Mouse (Mus musculus) limb, embryonic 14.5 days (tissue): Measurements from ENCODE around the gene Lrrc17. TPM values are rescaled to one million over a fixed set of nuclear protein-coding genes. Genes with fewer than 3 reads are reported as not detected.
"Not testable (repeated sequence)": the region's sequence is repeated elsewhere in the genome, so short reads cannot be mapped to it uniquely, and the experiment has no call there.

Experiments used
- ATAC-seq: fragments of 200-750 bp; cut with Nextera tagmentation; 2 replicates; pipeline ENCODE4 v1.8.0; 2017; ENCODE audit warnings: low read depth, moderate number of reproducible peaks, moderate TSS enrichment; ENCODE audit not compliant: low FRiP score
- DNase-seq: peaks from one replicate; pipeline ENCODE4 v3.0.0-alpha.2; 2015; ENCODE audit warnings: low spot score
- H3K27ac ChIP-seq: fragments of 300-500 bp; sonication (generic); replicated peaks from 2 replicates; pipeline ENCODE4 v1.5.1; 2014; ENCODE audit warnings: low read depth, mild to moderate bottlenecking, low read length, moderate library complexity, mixed read lengths
- H3K27me3 ChIP-seq: fragments of 300-500 bp; sonication (generic); 2 replicates; pipeline ENCODE4 v1.6.1; 2014; ENCODE audit warnings: low read length, mixed read lengths; ENCODE audit not compliant: control insufficient read depth, insufficient read depth
- H3K36me3 ChIP-seq: fragments of 300-500 bp; sonication (generic); 2 replicates; pipeline ENCODE4 v1.6.1; 2014; ENCODE audit warnings: mild to moderate bottlenecking, low read length, moderate library complexity, mixed read lengths; ENCODE audit not compliant: control insufficient read depth, insufficient read depth
- H3K4me1 ChIP-seq: fragments of 300-500 bp; sonication (generic); 2 replicates; pipeline ENCODE4 v1.6.1; 2014; ENCODE audit warnings: antibody characterized with exemption, low read length, mixed read lengths; ENCODE audit not compliant: control insufficient read depth, insufficient read depth
- H3K4me2 ChIP-seq: fragments of 300-500 bp; sonication (generic); replicated peaks from 2 replicates; pipeline ENCODE4 v1.6.1; 2014; ENCODE audit warnings: low read depth, mild to moderate bottlenecking, low read length, moderate library complexity; ENCODE audit not compliant: severe bottlenecking
- H3K4me3 ChIP-seq: fragments of 300-500 bp; sonication (generic); replicated peaks from 2 replicates; pipeline ENCODE4 v1.5.1; 2014; ENCODE audit warnings: low read length
- H3K9ac ChIP-seq: fragments of 300-500 bp; sonication (generic); 2 replicates; pipeline ENCODE4 v1.6.1; 2014; ENCODE audit warnings: mild to moderate bottlenecking, low read depth, low read length, moderate library complexity; ENCODE audit not compliant: severe bottlenecking
- H3K9me3 ChIP-seq: fragments of 300-500 bp; sonication (generic); 2 replicates; pipeline ENCODE4 v1.6.1; 2016; ENCODE audit warnings: low read length; ENCODE audit not compliant: control insufficient read depth
- POLR2A ChIP-seq: fragments of 200-500 bp; IDR thresholded peaks from 2 replicates; pipeline ENCODE4 v1.8.0; 2012; ENCODE audit warnings: inconsistent platforms, mild to moderate bottlenecking, moderate library complexity, borderline replicate concordance; ENCODE audit not compliant: insufficient read depth, insufficient read length; ENCODE audit errors: extremely low read depth
- WGBS: fragments of 180-500 bp; shearing (Covaris S2); extraction: QIAGEN DNeasy Blood & Tissue Kit; methylation state at CpG from one replicate; pipeline ENCODE4 v1.1.7; 2014; 5-methylcytosine and 5-hydroxymethylcytosine counted together
- polyA plus RNA-seq, 2 experiments: library from polyadenylated mRNA; depleted of rRNA in 1 of 2; stranded (reverse) in 1 of 2; unstranded in 1 of 2; fragments of >200 nt; fragmentation: Nextera tagmentation in 1 of 2; extraction: Ambion mirVana in 1 of 2; gene quantifications; 2 replicates each; pipeline versions ENCODE4 v1.2.1 to v1.2.3; 2012 to 2014

The Lrrc17 gene
- polyA plus RNA-seq, 2 experiments, result 102 to 116 TPM

- peak; percentile 37 for DNase-seq
- Histone ChIP-seq H3K27ac (no peak overlapping the region), H3K36me3 (no peaks in the 10 kb centered on the region), H3K4me2 (no peak overlapping the region), H3K27me3 (no peaks in the 10 kb centered on the region), H3K9ac (no peak overlapping the region), H3K4me3 (no peak overlapping the region), H3K4me1 (0 out of 2 replicates have a peak, but pooled peaks cover 7% of the 10 kb centered on the region), H3K9me3 (no peaks in the 10 kb centered on the region)
- no peak for ATAC-seq
- 53% methylated on average over 6 of the region's 6 CpGs for WGBS
- no peak for TF ChIP-seq POLR2A
Observed at GRCm38 (mm10) chr5:21586763-21587162, 43.4 kb downstream of the Lrrc17 start.

- Histone ChIP-seq H3K4me3 (no peak overlapping the region), H3K9ac (no peak overlapping the region), H3K9me3 (no peaks in the 10 kb centered on the region), H3K4me1 (peaks cover 15% of the 10 kb centered on the region), H3K27me3 (no peaks in the 10 kb centered on the region), H3K4me2 (no peak overlapping the region), H3K36me3 (no peaks in the 10 kb centered on the region), H3K27ac (no peak overlapping the region)
- ATAC-seq (no peak), DNase-seq (no peak)
- TF ChIP-seq POLR2A, result no peak
- 77% methylated on average over 7 of the region's 7 CpGs for whole genome bisulfite sequencing
Observed at GRCm38 (mm10) chr5:21587683-21588082, 44.3 kb downstream of the Lrrc17 start.

DNA sequence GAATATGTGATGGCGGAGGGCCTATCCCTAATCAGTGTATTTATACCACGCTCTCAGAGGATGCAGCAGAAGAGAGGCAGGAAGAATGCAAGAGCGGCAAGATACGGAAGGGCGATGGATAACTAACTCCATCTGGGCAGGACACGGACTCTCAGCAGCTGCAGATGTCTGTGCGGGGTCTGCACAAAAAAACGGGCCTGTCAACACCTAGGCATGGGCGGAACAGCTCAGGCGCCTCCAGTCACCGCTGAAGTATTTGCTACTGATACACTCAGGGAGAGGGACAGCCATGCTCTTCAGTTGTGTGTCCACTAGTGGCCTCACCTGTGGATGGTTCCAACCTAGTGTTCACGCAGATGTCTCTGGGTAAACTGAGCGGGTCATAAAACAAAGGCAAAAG is 44.9 kb downstream of the Lrrc17 start:
- Histone ChIP-seq H3K27me3 (no peaks in the 10 kb centered on the region), H3K9me3 (no peaks in the 10 kb centered on the region), H3K4me3 (no peak overlapping the region), H3K9ac (no peak overlapping the region), H3K4me2 (no peak overlapping the region), H3K27ac (no peak overlapping the region), H3K36me3 (no peaks in the 10 kb centered on the region), H3K4me1 (peaks cover 20% of the 10 kb centered on the region)
- 64% methylated on average over 13 of the region's 13 CpGs for WGBS
- DNase-seq (no peak), ATAC-seq (no peak)
- no peak for TF ChIP-seq POLR2A

GRCm38 (mm10) chr5:21592106-21592505 is 48.7 kb downstream of the Lrrc17 start:
- no peaks in the 10 kb centered on the region for H3K36me3 ChIP-seq
- H3K27me3 ChIP-seq, result no peaks in the 10 kb centered on the region
- peaks cover 18% of the 10 kb centered on the region for H3K4me1 ChIP-seq
- no peak overlapping the region for H3K4me3 ChIP-seq
- no peaks in the 10 kb centered on the region for H3K9me3 ChIP-seq
- WGBS, result 21% methylated on average over 2 of the region's 2 CpGs
- TF ChIP-seq POLR2A, result no peak
- H3K27ac ChIP-seq, result peak overlapping the region; percentile 58; the same call in 1 of the 2 replicates
- no peak overlapping the region for H3K4me2 ChIP-seq
- DNase-seq, result peak; percentile 69
- H3K9ac ChIP-seq, result no peak overlapping the region
- ATAC-seq, result peak; percentile 75

DNA sequence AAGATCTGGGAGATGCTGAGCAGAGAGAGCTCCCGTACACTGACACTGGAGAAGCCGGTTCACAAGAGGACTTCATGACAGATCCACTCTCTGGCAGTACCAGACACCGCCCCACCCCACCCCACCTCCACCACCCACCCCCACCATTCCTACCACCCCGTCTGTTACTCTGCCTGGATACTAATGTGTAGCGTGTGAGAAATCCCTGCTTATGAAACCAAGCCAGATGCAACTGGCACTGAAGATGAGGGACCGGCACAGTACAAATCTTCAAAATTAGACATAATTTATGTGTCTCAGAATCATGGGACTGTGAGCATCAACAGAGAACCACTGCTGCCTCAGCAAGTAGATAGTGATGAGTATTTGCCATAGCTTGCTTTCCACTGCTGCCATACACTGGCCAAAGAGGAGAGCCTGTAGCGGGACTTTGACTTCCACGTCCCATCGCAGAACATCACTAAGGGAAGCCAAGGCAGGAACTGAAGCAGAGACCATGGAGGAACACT is 49.9 kb downstream of the Lrrc17 start:
- TF ChIP-seq POLR2A, result no peak
- Histone ChIP-seq H3K27me3 (no peaks in the 10 kb centered on the region), H3K4me3 (no peak overlapping the region), H3K9me3 (no peaks in the 10 kb centered on the region), H3K4me2 (no peak overlapping the region), H3K36me3 (no peaks in the 10 kb centered on the region), H3K4me1 (peaks cover 18% of the 10 kb centered on the region), H3K27ac (no peak overlapping the region), H3K9ac (no peak overlapping the region)
- DNase-seq (no peak), ATAC-seq (no peak)
- WGBS, result 85% methylated on average over 9 of the region's 9 CpGs

GRCm38 (mm10) chr5:21599536-21599935 is 56.2 kb downstream of the Lrrc17 start:
- WGBS, result 74% methylated on average over 2 of the region's 2 CpGs
- not testable (repeated sequence) for H3K4me3 ChIP-seq, ATAC-seq, H3K27ac ChIP-seq, H3K36me3 ChIP-seq, H3K9ac ChIP-seq, DNase-seq, H3K9me3 ChIP-seq, H3K4me1 ChIP-seq, H3K4me2 ChIP-seq, H3K27me3 ChIP-seq
